Comparison of ENCODE assay signal across 8 mouse cellular contexts in genomic region chr6:50381504-50382091, GRCm38 (mm10).
DNase-seq lines count a peak whose midpoint lies in the region; ATAC-seq and TF ChIP-seq lines count a peak whose summit lies in the region.

No protein-coding gene starts in this region.

- TF ChIP-seq POLR2A in liver, adult 2 months (IDR thresholded peaks at IDR 0.05; ENCODE audit: extremely low read depth, insufficient read depth, low read length) = no peak
- no peak; the same call in 1 of the 2 replicates for TF ChIP-seq POLR2A in small intestine, adult 2 months (IDR thresholded peaks at IDR 0.05; ENCODE audit: low read depth, low read length)

- H3K4me3 ChIP-seq in gastrocnemius, adult 2 months = peak overlapping the region; percentile 61
- no peak overlapping the region; the same call in 1 of the 2 replicates for H3K4me3 ChIP-seq in liver, adult 2 months (ENCODE audit: insufficient read depth, low read depth, low read length)
- no peak overlapping the region for H3K4me3 ChIP-seq in small intestine, adult 2 months (ENCODE audit: low read depth, low read length)

- TF ChIP-seq CTCF in gastrocnemius, adult 2 months (IDR thresholded peaks at IDR 0.05) = no peak
- TF ChIP-seq CTCF in liver, adult 2 months (IDR thresholded peaks at IDR 0.05; ENCODE audit: low read depth, low read length) = no peak
- TF ChIP-seq CTCF in small intestine, adult 2 months (IDR thresholded peaks at IDR 0.05; ENCODE audit: extremely low read depth, insufficient read length, insufficient replicate concordance, low read depth, low read length) = no peak

- peak overlapping the region; percentile 65 for H3K27ac ChIP-seq in gastrocnemius, adult 2 months
- peak overlapping the region; percentile 18; the same call in 1 of the 2 replicates for H3K27ac ChIP-seq in liver, adult 2 months (replicated peaks; ENCODE audit: insufficient read depth, low read depth, low read length)
- H3K27ac ChIP-seq in small intestine, adult 2 months (ENCODE audit: insufficient read depth, low read depth, low read length) = peak overlapping the region; percentile 89

- intact Hi-C loops in gastrocnemius, adult 2 months (cut with DNase I) = no loop called here
- intact Hi-C loops in heart, postnatal 10 days (cut with DNase I) = no loop called here

- peak; percentile 68 for ATAC-seq in activated CD4-positive, CD25-positive, alpha-beta regulatory T cell, adult 4 months
- no peak for ATAC-seq in cerebellum, adult (ENCODE audit: insufficient number of reproducible peaks, low FRiP score, low TSS enrichment)

- H3K4me1 ChIP-seq in liver, adult 2 months (ENCODE audit: control insufficient read depth, insufficient read depth, low read length) = no peaks in the 10 kb centered on the region; the same call in 1 of the 2 replicates
- H3K4me1 ChIP-seq in small intestine, adult 2 months (ENCODE audit: control insufficient read depth, insufficient read depth, insufficient read length, low read length) = peaks cover 32% of the 10 kb centered on the region; the same call in 1 of the 2 replicates

- H3K9ac ChIP-seq in liver, adult 2 months (ENCODE audit: low read depth, low read length) = no peak overlapping the region

- H3K27me3 ChIP-seq in liver, adult 2 months (ENCODE audit: control insufficient read depth, insufficient read depth, low read length) = no peaks in the 10 kb centered on the region
- H3K27me3 ChIP-seq in small intestine, adult 2 months (ENCODE audit: control insufficient read depth, insufficient read depth, low read length) = no peaks in the 10 kb centered on the region

- H3K36me3 ChIP-seq in liver, adult 2 months (ENCODE audit: control insufficient read depth, insufficient read depth, low read length) = no peaks in the 10 kb centered on the region
- H3K36me3 ChIP-seq in small intestine, adult 2 months (ENCODE audit: control insufficient read depth, insufficient read depth, low read length) = no peaks in the 10 kb centered on the region

- no peaks in the 10 kb centered on the region for H3K79me2 ChIP-seq in liver, adult 2 months (ENCODE audit: control insufficient read depth, insufficient read depth, low read length)

- WGBS in liver, adult 2 months = 29% methylated on average over 11 of the region's 11 CpGs
- WGBS in small intestine, adult 2 months = 5% methylated on average over 11 of the region's 11 CpGs

- no peak for DNase-seq in gastrocnemius, adult 2 months
- DNase-seq in gastrocnemius, postnatal 25 days = no peak
- peak; percentile 38 to 49 for DNase-seq in heart, postnatal 10 days
- DNase-seq in liver, adult 2 months (ENCODE audit: extremely low read depth, low read depth, low spot score) = peak; percentile 83
- no peak for DNase-seq in urinary bladder, adult 18-20 months (ENCODE audit: low spot score in 2 of 2)

Comparison
In these comparisons a context has a peak if more than half of its experiments do, and no peak if none do; other contexts are left out.
1. DNase-seq: peak in heart, postnatal 10 days (2 of 2) and liver, adult 2 months (single experiment); none in gastrocnemius, adult 2 months (single experiment), gastrocnemius, postnatal 25 days (single experiment) and urinary bladder, adult 18-20 months (0 of 2).
2. H3K27ac ChIP-seq: peak in every context shown above with its lines; median percentile 89 in small intestine, adult 2 months; 65 in gastrocnemius, adult 2 months; 18 in liver, adult 2 months.